Mouse (Mus musculus) embryonic facial prominence, embryonic 12.5 days (tissue): Measurements from ENCODE around the gene Asb8. TPM values are rescaled to one million over a fixed set of nuclear protein-coding genes. Genes with fewer than 3 reads are reported as not detected.
A peak's percentile ranks its signal among the peaks of the same experiment; 100 is the strongest.

Source experiments
- ATAC-seq: fragments of 200-750 bp; cut with Nextera tagmentation; 2 replicates; pipeline ENCODE4 v1.8.0; 2017; ENCODE audit not compliant: insufficient number of reproducible peaks, insufficient read depth, low FRiP score, low TSS enrichment
- H3K27ac ChIP-seq: fragments of 300-500 bp; sonication (generic); 2 replicates; pipeline ENCODE4 v1.5.1; 2016; ENCODE audit warnings: mild to moderate bottlenecking
- H3K27me3 ChIP-seq: fragments of 300-500 bp; sonication (generic); 2 replicates; pipeline ENCODE4 v1.6.1; 2016; ENCODE audit warnings: mild to moderate bottlenecking, moderate library complexity
- H3K36me3 ChIP-seq: fragments of 300-500 bp; sonication (generic); 2 replicates; pipeline ENCODE4 v1.6.1; 2016; ENCODE audit warnings: mild to moderate bottlenecking
- H3K4me1 ChIP-seq: fragments of 300-500 bp; sonication (generic); 2 replicates; pipeline ENCODE4 v1.6.1; 2016
- H3K4me2 ChIP-seq: fragments of 300-500 bp; sonication (generic); replicated peaks from 2 replicates; pipeline ENCODE4 v1.6.1; 2016; ENCODE audit warnings: mild to moderate bottlenecking, moderate library complexity
- H3K4me3 ChIP-seq: fragments of 300-500 bp; sonication (generic); 2 replicates; pipeline ENCODE4 v1.5.1; 2016; ENCODE audit warnings: mild to moderate bottlenecking
- H3K9ac ChIP-seq: fragments of 300-500 bp; sonication (generic); 2 replicates; pipeline ENCODE4 v1.6.1; 2016; ENCODE audit warnings: mild to moderate bottlenecking, moderate library complexity
- H3K9me3 ChIP-seq: fragments of 300-500 bp; sonication (generic); 2 replicates; pipeline ENCODE4 v1.6.1; 2016; ENCODE audit warnings: mild to moderate bottlenecking, moderate library complexity
- WGBS: fragments of 180-500 bp; shearing (Covaris S2); methylation state at CpG from one replicate; pipeline ENCODE4 v1.1.7; 2016; 5-methylcytosine and 5-hydroxymethylcytosine counted together
- polyA plus RNA-seq: library from polyadenylated mRNA; unstranded; fragments of >200 nt; fragmentation: Nextera tagmentation; extraction: Ambion mirVana; gene quantifications from 2 replicates; pipeline ENCODE4 v1.2.1, GENCODE M21; 2016

The Asb8 gene
- 46.4 and 47.2 TPM in 2 replicates for polyA plus RNA-seq

DNA sequence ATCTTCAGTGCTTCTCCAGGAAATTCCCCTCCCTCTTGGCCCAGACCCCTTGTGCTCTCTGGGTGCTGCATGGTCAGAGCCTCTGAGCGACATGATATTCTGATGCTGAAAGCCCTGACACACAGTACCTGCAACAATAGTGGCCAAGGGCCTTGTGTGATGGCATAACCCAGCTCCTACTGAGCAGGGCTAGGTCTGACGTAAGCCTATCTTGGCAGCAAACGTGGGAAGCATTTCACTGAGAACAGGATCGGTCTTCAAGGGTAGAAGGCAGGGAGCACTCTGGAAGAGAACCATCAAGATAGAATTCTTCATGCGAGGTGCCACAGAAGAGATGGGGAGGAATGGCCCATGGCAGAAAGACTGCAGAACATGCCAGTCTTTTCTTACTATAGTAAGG, at the start of gene Asb8:
Gene Asb8, minus strand, starts transcription at position 101 of the 400 bp plus-strand sequence.
- no peak for ATAC-seq

DNA sequence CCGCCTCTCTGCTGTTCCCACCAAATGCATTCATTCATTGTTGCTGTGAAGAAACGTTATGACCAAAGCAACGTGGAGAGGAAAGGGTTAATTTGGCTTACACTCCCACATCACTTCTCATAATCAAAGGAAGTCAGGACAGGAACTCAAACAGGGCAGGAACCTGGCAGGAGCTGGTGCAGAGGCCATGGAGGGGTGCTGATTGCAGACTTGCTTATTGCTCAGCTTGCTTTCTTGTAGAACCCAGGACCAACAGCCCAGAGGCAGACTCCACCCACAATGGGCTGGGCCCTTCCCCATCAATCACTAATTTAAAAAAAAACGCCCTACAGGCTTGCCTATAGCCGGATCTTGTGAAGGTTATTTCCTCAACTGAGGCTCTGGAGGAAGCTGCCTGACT, 48.7 kb upstream of the Asb8 start:
- Histone ChIP-seq H3K27ac (no peak overlapping the region), H3K4me2 (no peak overlapping the region), H3K36me3 (no peaks in the 10 kb centered on the region), H3K9ac (no peak overlapping the region), H3K27me3 (no peaks in the 10 kb centered on the region), H3K4me1 (no peaks in the 10 kb centered on the region), H3K4me3 (no peak overlapping the region), H3K9me3 (no peaks in the 10 kb centered on the region)
- no peak for ATAC-seq
- WGBS = 67% methylated on average over 5 of the region's 5 CpGs

More for the DNA sequence above, at the start of gene Asb8:
- WGBS = 76% methylated on average over 5 of the region's 5 CpGs
- no peak within 1 kb of the TSS for H3K9ac ChIP-seq
- peaks cover 12% of the 10 kb centered on the region; the same call in 1 of the 2 replicates for H3K4me1 ChIP-seq
- no peaks in the 10 kb centered on the region for H3K9me3 ChIP-seq
- peaks cover 48% of the 10 kb centered on the region for H3K27me3 ChIP-seq
- H3K27ac ChIP-seq = no peak within 1 kb of the TSS
- no peaks in the 10 kb centered on the region for H3K36me3 ChIP-seq
- H3K4me2 ChIP-seq = no peak within 1 kb of the TSS
- H3K4me3 ChIP-seq = no peak within 1 kb of the TSS

DNA sequence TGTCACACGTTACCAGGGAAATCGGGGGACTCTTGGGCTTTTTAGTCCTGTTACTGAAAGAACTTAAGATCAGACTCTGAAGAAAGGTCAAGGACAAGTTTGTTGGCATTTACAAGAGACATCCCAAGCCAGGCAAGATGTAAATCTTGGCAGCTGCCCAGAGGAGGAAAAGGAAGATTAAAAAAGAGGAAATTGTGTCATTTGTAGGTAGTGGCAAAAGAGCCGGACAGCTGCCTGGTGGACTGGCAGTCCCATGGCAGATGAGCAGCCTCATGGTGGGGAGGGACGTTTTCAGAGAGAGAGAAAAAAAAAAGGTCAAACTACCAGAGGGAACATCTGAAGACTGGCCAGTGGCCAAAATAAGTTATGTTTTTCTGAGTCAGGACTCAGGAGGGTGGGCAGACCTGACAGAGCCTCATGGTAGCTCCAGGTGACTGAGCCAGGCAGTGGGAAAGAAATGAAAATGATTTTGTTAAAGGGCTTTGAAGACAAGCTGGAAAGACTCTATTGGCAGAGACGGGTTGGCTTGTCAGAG, 48.0 kb upstream of the Asb8 start:
- Histone ChIP-seq H3K36me3 (no peaks in the 10 kb centered on the region), H3K4me3 (no peak overlapping the region), H3K27me3 (no peaks in the 10 kb centered on the region), H3K9me3 (no peaks in the 10 kb centered on the region), H3K4me2 (no peak overlapping the region), H3K9ac (no peak overlapping the region), H3K4me1 (no peaks in the 10 kb centered on the region), H3K27ac (no peak overlapping the region)
- 78% methylated on average over 5 of the region's 5 CpGs for WGBS
- no peak for ATAC-seq

DNA sequence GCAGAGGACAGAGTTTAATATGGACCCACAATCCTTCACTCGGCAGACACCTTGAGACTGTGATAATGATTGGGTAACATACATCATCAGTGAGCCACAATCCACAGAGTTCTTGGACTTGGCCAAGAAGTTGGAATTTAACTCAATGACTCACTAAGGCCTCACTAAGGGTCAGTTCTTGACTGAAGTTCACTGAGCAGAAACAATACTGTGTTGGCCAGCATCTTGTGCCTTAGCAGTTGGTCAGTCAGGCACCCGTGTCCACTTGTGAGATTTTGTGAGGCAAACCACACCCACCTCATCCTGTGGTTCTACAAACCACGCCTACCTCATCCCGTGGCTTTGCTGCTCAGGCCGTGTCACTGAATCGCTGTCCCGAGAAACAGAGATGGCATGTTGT, 44.3 kb upstream of the Asb8 start:
- Histone ChIP-seq H3K9me3 (no peaks in the 10 kb centered on the region), H3K4me3 (no peak overlapping the region), H3K36me3 (no peaks in the 10 kb centered on the region), H3K4me2 (no peak overlapping the region), H3K9ac (no peak overlapping the region), H3K27me3 (no peaks in the 10 kb centered on the region), H3K27ac (no peak overlapping the region), H3K4me1 (no peaks in the 10 kb centered on the region)
- WGBS = 80% methylated on average over 7 of the region's 7 CpGs
- no peak for ATAC-seq

DNA sequence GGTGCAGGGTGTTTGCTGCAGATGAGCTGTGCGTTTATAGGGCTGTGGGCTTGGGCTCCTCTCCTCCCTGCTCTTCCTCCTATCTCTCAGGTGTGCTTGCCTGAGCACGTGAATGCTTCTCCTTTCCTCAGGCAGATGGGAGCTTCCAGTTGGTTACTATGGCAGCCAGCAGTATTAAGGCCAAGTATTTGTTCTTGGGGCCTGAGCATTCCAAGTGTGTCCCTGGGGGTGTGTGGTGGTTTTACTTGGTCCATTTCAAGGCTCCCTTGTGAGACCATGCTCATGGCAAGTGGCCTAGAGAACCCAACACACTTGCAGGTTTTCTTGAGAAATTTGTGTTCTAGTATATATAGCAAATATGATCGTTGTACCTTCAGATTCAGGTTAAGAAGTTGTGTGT, 30.0 kb upstream of the Asb8 start, which contains the start of gene Olfr288:
Gene Olfr288, minus strand, starts transcription at position 101 of the 400 bp plus-strand sequence.
- Histone ChIP-seq H3K27ac (no peak within 1 kb of the TSS), H3K9me3 (no peaks in the 10 kb centered on the region), H3K4me1 (no peaks in the 10 kb centered on the region), H3K36me3 (no peaks in the 10 kb centered on the region), H3K9ac (no peak within 1 kb of the TSS), H3K27me3 (no peaks in the 10 kb centered on the region), H3K4me3 (no peak within 1 kb of the TSS), H3K4me2 (no peak within 1 kb of the TSS)
- WGBS = 67% methylated on average over 3 of the region's 3 CpGs
- ATAC-seq = no peak

DNA sequence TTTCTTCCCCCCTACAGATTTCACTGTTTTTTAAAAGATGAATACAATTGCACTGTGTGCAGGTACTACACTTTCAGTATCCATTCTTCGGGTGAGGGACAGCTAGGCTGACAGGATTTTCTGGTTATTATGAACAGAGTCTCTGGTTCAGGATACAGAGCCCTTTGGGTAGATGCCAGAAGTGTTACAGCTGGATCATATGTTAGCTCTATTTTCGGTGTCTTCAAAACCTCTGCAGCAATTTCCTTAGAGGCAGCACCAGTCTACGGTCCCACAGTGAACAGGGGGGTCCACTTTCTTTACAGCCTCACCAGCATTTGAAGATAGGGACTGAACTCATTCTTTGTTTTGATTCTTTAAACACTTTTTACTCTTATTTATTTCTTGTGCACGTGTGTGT, 19.0 kb upstream of the Asb8 start:
- Histone ChIP-seq H3K27ac (no peak overlapping the region), H3K9me3 (no peaks in the 10 kb centered on the region), H3K4me3 (no peak overlapping the region), H3K9ac (no peak overlapping the region), H3K36me3 (no peaks in the 10 kb centered on the region), H3K4me1 (no peaks in the 10 kb centered on the region), H3K4me2 (no peak overlapping the region), H3K27me3 (peaks cover 3% of the 10 kb centered on the region; the same call in 1 of the 2 replicates)
- ATAC-seq = no peak
- 60% methylated on average over 4 of the region's 4 CpGs for WGBS

DNA sequence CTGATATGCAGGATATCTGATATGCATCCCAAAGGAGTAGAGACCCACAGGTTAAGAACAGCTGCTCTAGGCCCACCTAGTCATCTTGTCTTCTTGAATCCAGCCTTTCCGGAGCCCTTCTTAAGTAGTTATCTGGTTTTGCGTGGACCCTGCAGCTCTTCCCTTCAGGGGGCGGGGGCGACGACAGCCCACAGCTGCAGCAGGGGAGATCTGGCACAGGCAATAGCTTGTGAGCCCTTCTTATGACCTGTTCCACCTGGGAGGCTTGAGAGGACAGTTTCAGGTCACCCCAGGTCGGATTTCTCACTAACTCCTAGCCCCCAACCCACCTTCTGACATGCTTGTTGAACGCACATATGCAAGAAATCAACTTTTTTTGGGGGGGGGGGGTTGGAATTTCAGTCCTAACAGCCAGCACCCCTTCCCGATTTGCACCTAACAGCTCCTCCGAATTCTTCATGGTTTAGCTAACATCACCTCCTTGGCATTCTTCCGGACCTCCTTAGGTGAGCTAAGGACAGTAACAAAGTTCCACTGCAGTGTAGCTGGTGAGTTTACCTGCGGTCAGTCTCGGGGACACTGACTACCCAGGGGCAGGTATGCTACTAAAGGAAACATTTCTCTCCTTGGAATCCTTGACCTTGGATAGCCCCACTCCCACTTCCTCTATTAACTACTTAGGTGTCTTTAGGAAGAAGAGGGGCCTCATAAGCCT, 16.6 kb upstream of the Asb8 start:
- no peak overlapping the region for H3K4me2 ChIP-seq
- 67% methylated on average over 12 of the region's 12 CpGs for WGBS
- ATAC-seq = no peak

DNA sequence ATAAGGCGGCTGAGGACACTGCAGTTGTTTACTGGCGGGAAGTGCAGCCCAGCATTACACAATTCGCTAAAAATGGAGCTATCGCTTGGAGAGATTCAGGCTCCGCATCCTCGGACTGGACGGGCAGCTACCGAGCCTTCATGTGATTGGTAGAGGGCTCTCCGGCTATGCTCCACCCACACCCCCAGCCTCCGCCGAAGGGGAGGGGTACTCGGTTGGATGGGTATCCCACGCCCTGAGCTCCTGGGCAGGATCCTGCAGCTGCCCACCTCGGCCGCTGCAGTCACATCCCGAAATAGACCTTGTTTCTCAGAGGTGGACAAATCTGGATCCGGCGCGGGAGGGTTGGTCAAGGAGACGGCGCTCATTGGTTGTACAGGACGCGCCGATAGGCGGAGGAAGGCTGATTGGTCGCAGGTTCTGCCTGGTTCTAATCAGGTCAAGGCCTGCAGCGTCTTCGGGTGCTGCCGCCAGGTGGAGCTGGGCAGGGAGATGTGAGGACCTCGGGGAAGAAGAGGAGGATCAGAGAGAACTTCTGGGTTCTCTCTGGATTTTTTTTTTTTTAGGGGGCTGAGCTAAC, 15.8 kb upstream of the Asb8 start:
- Histone ChIP-seq H3K4me3 (peak overlapping the region; percentile 48), H3K4me2 (peak overlapping the region; percentile 69), H3K4me1 (no peaks in the 10 kb centered on the region), H3K36me3 (no peaks in the 10 kb centered on the region), H3K27me3 (peaks cover 9% of the 10 kb centered on the region; the same call in 1 of the 2 replicates), H3K27ac (no peak overlapping the region), H3K9ac (0 out of 2 replicates have a peak overlapping the region, but pooled peaks have one; percentile 24), H3K9me3 (no peaks in the 10 kb centered on the region)
- ATAC-seq = peak; percentile 98
- WGBS = under 1% methylated on average over 30 of the region's 30 CpGs

More for the DNA sequence above, 16.6 kb upstream of the Asb8 start:
- H3K27ac ChIP-seq = no peak overlapping the region
- no peak overlapping the region for H3K9ac ChIP-seq
- H3K4me3 ChIP-seq = no peak overlapping the region
- H3K4me1 ChIP-seq = no peaks in the 10 kb centered on the region
- H3K27me3 ChIP-seq = peaks cover 7% of the 10 kb centered on the region; the same call in 1 of the 2 replicates
- no peaks in the 10 kb centered on the region for H3K9me3 ChIP-seq
- no peaks in the 10 kb centered on the region for H3K36me3 ChIP-seq

DNA sequence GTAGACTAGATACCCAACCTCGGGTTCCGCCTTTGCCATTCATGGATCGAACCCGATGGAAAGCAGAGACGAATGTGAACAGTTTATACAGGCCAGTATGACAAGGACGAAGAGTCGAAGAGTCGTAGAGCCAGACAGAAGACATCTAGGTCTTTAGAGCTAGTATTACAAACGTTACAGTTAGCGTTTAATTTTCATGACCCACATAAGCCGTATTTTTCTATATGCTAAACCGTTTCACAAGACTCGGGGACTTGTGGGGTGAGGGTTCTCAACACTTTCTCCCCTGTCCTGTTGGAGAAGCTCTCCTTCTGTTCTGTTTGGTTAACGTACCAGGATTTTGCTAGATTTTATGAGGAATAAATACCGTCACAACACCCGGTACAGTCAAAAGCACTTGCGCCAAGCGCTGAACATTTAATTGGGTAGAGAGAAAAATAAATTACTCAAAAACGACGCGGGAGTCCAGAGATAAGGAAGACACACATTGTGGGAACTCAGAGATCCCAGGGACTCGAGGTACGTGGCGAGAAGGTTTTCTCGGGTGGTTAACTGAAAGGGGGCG, 15.2 kb upstream of the Asb8 start:
- WGBS = 6% methylated on average over 26 of the region's 26 CpGs
- no peaks in the 10 kb centered on the region for H3K9me3 ChIP-seq
- no peak for ATAC-seq
- H3K4me3 ChIP-seq = peak overlapping the region; percentile 48
- H3K4me1 ChIP-seq = no peaks in the 10 kb centered on the region
- H3K27me3 ChIP-seq = peaks cover 9% of the 10 kb centered on the region; the same call in 1 of the 2 replicates
- peak overlapping the region; percentile 69 for H3K4me2 ChIP-seq
- peak overlapping the region; percentile 17; the same call in 1 of the 2 replicates for H3K9ac ChIP-seq
- no peaks in the 10 kb centered on the region for H3K36me3 ChIP-seq
- no peak overlapping the region for H3K27ac ChIP-seq

DNA sequence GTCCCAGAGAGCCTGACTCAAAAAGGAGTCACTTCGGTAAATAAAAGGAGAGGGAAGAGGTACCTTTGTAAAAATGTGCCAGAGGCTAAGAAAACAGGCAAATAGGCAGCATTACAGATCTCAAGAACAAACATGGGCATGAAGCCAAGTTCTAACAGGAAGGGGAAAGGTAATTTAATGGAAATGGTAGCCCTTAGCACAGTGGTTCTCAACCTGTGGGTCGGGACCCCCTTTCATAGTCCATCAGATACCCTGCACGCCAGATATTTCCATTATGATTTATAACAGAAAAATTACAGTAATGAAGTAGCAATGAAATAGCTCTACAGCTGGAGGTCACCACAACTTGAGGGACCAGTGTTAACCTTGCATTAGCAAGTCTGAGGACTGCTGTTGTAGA, 11.9 kb upstream of the Asb8 start:
- Histone ChIP-seq H3K4me3 (no peak overlapping the region), H3K9me3 (no peaks in the 10 kb centered on the region), H3K36me3 (no peaks in the 10 kb centered on the region), H3K9ac (no peak overlapping the region), H3K4me2 (no peak overlapping the region), H3K27ac (no peak overlapping the region), H3K27me3 (peaks cover 20% of the 10 kb centered on the region; the same call in 1 of the 2 replicates), H3K4me1 (no peaks in the 10 kb centered on the region)
- WGBS = 68% methylated on average over 3 of the region's 3 CpGs
- no peak for ATAC-seq

DNA sequence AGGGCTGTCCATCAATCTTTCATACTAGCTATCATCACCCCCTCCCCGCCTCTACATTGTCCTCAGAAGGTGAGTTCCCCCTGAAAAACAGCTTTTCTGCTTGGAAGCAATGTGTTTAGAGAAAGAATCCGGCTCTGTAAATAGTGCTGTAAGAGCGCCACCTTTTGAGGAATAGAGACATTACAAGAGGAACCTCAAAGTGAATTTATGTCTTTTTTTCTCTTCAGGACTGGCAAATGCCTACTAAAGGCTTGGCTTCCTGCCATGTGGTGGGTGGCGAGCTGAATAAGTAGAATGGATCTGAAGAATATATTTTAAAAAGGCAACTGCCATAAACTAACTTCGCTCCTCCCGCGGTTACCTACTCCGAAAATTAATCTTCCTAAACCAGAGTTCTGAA, 8.4 kb upstream of the Asb8 start:
- Histone ChIP-seq H3K4me1 (no peaks in the 10 kb centered on the region), H3K27me3 (peaks cover 48% of the 10 kb centered on the region), H3K9me3 (no peaks in the 10 kb centered on the region), H3K9ac (no peak overlapping the region), H3K4me2 (no peak overlapping the region), H3K27ac (no peak overlapping the region), H3K4me3 (no peak overlapping the region), H3K36me3 (no peaks in the 10 kb centered on the region)
- ATAC-seq = no peak
- 35% methylated on average over 8 of the region's 8 CpGs for WGBS
